Mouse (Mus musculus) CD4-positive, CD25-positive, alpha-beta regulatory T cell, adult 4 months (primary cell): ENCODE data around the gene Chrm4. TPM values are rescaled to one million over a fixed set of nuclear protein-coding genes. Genes with fewer than 3 reads are reported as not detected.

Experiments used
- ATAC-seq: one replicate; pipeline ENCODE4 v1.8.0; 2017
- polyA plus RNA-seq, 2 experiments: library from polyadenylated mRNA; unstranded; fragments of 100-300 nt; shearing (Covaris generic); gene quantifications; one replicate each; pipeline ENCODE4 v1.2.1; 2017

Gene Chrm4
- polyA plus RNA-seq = under 1 TPM in 1 of 2 experiments, not detected in 1; 0.30 TPM

DNA sequence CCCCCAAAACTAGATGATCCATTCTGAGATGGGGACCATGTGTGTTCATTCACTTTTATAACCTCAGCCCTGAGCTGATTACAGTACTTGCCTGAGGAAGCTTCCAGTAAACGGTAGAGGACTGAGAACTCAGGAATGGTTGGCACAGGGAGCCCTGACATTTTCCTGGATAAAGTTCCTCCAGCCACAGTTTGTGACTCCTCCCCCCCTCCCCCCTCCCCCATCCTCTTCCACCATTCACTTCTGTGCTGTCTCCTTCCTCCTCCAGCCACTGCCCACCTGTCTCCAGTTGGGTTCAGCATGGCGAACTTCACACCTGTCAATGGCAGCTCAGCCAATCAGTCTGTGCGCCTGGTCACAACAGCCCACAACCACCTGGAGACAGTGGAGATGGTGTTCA is at the start of gene Chrm4:
Gene Chrm4, plus strand, starts transcription at position 301 of the 400 bp plus-strand sequence.
- ATAC-seq = no peak

DNA sequence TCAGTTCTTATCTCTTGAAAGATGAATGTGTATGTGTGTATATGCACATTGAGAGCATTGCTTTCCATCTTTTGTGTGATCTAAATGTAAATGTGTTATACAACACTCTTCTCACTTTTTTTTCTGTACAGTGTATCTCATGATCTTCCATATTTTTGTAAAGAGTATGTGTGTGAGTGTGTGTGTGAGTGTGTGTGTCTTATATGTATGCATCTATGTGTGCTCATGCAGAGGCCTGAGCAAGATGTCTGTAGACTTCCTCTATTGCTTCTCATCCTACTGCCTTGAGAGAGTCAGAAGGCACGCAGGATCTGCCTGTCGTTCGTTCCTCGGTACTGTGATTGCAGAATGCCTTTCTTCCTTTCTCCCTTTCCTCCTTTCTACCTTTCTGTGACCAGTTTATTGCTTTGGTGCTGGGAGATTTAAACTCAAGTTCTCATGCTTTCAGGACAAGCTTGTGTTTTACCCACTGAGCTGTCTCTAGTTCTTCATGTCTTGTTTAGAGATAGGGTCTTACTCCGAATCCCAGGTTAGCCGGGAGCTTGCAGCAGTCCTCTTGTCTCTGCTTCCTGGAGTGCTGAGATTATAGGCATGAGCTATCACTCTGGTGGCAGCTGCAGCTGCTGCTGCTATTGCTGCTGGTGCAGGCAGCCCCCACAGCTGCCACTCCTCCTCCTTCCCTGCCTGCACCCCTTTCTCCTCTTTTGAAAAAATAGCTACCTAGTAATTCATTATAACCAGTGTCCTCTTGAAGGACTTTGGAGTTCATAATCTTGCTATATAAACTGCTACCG is 48.5 kb upstream of the Chrm4 start:
- no peak for ATAC-seq

DNA sequence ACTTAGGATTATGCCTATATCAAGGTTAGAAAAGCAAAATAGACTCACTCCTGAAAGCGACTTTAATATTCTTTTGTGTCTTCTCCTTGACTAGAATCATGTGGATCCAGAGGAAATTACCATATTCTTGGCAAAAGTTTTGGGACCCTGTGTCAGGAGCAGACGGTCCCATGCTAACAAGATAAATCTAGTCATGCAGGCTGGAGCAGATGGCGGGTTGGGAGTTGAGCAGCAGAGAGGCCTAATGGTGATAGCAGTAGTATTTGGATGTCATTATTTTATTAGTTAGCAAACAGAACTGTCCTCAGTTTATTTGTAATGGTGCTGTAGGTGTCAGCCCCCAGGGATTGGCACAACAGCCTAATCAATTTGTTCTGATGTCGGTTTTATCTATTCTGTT is 43.1 kb upstream of the Chrm4 start:
- ATAC-seq = no peak

DNA sequence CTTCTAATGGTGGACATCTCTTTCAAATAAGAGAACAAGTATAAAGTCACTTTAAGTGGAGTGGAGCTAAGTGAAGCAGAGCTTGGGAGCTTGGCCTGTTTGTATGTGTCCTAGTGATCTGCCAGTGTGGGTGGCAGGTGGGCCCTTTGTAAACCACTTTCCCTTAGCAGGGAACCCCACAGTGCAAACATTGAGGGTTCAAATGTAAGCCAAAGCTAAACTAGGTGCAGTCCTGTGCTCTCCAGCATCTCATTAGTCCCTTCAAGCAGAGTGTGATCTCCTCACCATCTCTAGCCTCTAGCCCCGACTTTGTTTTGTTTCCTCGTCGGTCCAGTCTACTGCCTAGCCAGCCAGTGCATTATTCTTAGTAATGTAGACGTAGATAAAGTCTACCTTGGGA is 42.4 kb upstream of the Chrm4 start:
- no peak for ATAC-seq

DNA sequence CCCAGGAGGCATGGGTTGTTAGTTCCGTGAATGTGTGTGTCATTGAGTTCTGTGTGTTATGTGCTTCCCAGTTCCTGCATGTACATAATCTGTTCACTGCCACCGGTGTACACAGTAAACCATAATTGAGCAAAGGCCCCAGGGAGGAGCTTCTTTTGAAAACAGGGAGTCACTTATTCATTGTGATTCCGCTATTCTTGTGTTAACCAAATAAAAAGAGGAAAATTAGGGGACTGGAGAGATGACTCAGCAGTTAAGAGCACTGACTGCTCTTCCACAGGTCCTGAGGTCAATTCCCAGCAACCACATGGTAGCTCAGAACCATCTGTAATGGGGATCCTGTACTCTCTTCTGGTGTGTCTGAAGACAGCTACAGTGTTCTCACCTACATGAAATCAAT is 32.3 kb upstream of the Chrm4 start:
- no peak for ATAC-seq

DNA sequence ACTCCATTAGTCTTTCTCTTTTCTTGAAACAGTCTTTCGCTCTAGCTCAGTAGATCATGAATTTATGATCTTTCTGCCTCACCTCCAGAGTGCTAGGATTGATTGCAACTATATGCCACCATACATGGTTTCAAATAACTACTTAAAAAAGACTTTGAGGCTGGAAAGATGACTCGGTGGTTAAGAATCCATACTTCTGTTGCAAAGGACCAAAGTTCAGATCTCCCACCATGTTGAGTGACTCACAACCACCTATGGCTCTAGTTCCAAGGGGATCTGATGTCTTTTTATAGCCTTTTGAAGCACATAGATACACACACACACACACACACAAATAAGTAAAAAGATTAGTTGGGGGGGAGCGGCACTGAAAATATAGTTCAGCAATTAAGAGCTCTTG is 31.6 kb upstream of the Chrm4 start:
- ATAC-seq = no peak

DNA sequence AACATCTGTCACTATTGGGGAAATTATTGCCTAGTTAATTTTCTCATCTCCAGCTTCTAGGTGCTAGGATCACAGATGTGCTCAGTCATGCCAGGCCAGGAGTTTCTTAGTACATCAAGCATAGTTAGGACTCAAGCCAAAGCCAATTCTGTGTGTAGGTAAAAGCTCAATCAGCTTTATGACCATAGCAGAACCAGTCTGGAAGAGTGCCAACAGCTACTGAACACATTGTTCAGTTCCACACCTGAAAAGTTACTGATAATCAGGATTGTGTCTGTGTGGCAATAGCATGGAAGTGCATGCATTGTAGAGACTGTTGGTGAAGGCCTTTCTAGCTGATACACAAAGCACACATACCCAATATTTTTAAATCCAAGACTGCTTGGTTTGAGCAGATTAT is 29.1 kb upstream of the Chrm4 start:
- no peak for ATAC-seq

DNA sequence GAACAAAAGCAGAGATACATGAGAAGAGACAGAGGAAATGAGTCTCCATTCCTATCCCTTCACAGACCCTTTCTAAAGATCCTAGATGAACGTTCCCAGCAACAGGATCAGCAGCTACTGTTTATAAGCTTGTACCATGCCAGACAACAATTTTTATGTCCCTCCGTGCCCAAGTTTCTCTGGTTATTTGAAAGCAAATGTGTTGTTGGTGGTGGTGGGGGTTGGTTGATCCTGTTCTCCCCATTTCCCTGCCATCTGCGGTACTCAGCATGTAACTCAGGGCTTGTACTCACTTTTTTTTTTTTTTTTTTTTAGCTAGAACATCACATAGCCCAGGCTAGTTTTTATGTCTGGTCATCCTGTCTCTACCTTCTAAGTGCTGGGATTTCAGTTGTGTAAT is 27.9 kb upstream of the Chrm4 start:
- no peak for ATAC-seq

DNA sequence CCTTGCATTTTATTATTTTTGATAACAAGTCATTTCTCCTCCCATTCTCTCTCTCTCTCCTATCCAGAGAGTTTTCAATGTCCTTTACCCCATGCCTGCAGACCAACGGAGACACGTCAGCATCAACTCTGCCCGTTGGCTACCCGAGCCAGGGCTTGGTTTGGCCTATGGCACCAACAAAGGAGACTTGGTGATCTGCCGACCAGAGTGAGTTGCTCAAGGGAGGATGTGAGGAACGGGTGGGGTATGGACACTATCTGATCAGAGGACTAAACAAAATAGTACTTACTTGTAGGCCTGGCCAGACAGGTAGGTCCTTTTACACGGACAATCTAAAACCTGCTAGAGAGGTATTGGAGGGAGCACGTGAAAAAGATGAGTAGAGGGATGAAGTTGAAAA is 26.6 kb upstream of the Chrm4 start:
- no peak for ATAC-seq

DNA sequence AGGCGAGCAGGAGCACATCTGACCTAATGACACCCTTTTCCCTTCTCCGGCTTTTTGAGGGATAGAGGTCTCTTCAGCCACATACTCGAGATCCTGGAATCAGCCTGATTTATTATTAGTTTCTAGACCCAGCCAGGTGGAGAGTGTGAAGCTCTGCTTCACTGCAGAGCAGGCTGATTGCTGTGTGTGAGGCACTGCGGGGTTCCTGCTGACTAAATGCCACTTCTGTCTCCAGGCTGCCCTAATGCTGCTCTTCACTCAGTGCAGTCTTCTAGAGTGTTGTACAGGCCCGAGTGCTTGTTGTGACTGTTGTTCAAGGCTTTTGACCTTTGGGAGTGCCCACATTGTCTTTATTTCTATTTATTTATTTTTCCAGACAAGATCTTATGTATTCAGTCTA is 24.7 kb upstream of the Chrm4 start:
- ATAC-seq = no peak

DNA sequence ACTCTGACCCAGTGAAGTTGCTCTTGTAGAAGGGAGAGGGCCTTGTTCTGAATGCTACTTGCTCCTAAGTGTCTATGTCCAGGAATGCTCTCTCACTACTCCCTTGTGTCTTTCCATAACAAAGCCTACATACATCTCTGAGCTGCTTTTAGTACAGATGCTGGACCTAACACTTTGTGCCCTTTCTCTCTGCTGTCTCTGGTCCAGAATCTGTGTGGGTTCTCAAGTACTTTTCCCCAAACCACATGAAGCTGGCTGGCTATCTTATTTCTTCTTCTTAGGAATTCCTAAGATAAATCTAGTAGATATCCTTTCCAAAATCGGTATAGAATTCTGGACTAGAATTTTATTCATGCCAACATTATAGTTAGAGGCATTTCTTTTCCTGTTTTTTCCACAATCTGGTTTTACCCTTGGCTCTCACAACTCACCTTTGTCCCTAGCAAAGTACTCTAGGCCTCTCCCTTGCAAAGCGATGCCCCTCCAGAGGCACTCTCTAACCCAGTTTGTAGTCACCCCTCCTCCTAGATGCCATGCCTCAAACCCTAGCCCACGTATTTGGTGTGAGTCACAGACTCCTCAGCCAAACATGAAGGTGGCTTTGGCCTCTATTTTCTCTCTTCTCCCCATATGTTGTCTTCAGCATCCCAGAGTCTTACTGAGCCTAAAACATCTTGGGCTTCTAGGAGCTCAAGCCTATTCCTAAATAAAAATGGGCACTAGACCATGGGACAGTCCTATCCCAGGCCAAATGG is 23.7 kb upstream of the Chrm4 start:
- ATAC-seq = no peak

DNA sequence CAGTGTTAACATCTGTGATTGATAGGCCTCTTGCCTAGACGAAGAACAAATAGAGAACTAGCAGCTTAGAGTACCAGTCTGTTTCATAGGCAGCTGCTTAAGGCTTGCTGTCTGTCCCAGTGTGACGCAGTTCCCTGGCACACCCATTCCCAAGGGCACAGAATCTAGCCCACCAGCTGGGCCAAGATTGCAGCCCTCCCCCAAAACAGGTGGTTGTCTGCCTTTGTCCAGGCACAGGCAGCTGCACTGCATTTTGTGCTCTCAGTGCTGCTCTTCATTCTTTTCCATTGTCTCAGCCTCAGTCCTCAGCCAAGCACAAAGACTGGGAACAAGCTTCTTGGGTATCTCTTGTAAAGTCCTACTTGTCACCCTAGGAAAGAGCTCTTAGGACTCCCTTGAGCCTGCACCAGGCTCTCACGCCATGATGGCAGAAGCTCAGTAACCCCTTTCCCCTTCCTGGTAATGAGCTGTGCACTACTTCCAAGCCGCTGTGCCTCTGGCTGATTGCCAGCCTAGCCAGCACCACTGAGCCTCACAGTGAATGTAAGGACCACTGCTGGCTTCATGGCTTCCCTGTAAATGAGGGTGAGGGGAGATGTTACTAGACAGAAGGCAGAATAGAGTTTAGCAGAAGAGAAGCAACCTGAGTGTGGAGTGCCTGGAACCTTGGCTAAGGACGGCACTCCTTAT is 22.3 kb upstream of the Chrm4 start:
- ATAC-seq = no peak

DNA sequence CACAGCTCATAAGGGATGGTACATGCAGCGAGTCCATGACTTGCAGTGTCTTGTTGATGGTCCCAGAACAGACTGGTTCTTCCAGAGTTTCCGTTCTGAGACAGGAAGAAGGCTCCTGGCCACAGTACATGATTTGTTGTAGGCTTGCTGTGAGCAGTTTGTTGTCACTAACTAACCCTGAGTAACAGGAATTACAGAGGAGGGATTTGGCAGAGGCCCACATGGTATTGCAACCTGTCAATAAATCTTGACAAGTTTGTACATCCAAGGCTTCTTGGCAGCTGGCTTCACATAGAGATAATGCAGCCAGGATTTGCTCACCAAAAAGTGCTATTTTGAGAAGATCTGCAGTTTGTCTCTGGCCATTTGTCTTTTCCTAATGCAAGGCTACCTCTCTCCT is 20.9 kb upstream of the Chrm4 start:
- ATAC-seq = no peak

DNA sequence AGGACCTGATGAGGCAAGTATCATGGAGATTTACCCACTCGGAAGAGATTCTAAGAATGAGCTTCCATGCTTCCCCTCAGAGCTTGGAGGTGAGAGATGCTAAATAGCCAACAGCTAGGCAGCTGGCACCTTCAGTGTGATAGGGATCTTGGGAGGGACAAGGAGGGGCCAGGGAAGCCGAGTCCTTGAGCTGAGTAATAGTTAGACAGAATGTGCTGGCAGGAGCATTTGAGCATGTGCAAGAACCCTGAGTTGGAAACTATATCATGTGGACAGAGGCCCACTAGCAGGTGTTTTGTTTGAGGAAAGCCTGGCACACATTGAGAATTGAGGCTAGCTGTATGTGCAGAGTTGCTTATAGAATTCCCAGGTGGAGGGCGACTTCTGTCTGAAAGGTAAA is 14.4 kb upstream of the Chrm4 start:
- no peak for ATAC-seq

DNA sequence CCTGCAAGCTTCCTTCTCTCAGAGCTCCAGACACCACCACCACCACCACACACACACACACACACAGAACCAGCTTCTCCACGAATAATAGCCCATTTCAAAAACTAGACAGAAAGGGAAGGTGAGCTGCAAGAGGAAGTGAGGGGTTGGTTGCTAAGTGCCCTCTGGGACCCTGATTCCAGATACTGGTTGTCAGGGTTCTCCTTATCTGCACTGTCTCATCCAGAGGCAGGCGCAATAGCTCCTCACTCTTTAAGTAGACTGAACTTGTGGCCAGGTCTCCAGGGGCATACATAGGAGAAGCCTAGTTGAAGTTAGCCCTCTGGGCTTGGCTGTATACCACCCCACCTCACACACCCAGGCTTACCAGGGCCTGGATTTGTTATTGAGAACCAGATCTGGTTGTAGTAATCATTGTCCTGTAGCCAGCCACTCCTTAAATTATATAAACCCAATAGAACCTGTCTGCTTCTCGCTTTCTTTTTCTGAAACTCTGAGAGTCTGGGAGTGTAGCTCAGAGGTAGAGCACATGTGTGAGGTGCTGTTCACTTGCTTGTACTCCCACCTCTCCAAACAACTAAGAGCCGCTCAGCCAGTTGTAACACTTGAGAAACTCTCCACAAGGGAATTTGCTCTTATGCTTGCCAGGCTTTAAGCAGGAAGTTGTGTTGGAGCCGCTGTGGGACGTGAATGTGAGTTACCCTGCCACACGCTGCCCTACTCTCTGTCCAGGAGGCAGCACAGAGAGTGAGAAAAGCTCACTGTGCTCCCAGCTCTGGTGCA is 13.5 kb upstream of the Chrm4 start:
- no peak for ATAC-seq

DNA sequence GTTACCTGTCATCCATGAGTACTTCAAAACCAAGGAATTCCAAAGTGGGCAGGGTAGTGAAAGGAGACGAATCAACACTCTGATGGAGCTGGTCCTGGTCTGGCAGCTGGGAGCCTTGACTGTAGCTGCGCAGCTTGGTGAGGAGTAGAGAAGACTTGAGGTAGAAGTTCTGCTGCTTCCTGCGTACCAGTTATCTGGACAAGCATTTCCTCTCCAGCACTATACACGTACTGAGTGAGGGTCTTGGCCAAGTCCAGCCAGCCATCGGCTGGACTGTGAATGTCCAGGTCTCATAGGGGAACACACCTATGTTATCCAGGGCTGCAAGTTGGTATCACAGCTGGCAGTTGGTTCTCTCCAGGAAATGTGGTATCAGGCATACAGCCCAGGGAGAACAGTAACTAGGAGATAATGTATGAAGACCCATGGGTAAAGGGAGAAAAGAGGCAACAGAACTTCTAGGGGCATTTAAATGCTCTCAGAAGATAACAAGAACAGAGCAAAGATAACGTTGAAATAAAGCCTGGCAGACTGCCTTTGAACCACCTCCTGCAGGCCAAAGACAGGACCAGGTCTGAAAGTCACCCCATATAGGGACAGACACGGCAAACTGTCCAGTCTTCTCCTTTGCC is 10.6 kb upstream of the Chrm4 start:
- no peak for ATAC-seq

DNA sequence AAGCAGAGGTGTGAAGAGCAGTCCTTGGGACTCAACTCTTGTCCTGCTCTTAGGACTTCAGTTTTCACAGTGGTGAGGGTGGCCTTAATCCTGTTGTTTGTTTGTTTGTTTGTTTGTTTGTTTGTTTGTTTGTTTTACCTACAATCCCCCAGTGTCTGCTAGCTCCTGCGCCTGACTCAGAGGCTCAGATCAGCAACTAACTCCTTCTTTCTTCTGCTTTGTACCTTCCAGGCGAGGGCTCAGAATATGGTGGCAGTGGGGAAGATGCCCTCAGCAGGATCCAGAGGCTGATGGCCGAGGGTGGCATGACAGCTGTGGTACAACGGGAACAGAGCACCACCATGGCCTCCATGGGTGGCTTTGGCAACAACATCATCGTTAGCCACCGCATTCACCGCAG is 10.0 kb upstream of the Chrm4 start:
- ATAC-seq = no peak

DNA sequence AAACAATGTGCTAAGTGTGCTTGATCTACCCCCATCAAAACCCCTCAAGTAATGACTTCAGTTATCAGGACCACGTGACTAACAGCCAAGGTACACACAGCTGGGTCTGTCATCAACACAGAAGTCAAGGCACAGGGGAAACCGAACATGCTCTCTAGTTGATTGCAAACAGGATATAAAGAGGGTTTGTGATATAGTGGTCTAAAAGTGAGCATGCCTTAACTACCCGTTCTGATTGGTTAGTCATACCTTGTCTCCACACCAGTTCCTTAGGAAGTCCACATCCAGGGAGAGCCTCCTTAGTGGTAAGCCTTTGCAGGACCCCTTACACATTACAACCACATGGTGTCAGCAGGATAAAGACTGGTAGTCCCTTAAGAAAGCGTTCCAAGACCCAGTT is 6.9 kb upstream of the Chrm4 start:
- ATAC-seq = no peak

DNA sequence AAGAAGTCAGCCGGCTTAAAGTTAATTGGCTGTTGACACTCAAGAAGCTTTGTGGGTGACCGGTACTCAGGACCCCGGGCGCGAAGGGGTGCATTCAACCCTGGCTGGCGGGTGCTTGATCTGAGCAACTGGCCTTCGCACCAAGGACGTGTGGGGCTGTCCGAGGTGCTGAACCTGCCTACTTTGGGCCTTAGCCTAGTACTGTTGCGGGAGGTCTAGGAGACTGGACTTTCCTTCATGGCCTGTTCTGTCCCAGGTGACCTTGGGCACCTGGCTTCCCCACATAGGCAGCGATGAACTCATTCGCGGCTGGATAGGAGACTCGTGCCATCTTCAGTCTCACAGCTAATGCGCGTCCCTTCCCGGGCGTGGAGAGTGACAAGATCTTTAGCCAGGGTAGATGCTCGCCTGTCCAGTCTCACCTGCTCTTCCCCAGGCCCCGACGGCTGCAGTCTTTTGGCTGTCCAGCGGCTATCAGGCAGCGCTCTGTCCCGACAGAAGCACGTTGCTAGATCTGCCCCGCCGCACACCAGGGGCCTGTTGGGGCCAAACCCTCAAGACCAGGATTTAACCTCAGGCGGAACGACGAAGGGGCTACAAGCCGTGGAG is 5.8 kb upstream of the Chrm4 start:
- peak; percentile 16 for ATAC-seq

DNA sequence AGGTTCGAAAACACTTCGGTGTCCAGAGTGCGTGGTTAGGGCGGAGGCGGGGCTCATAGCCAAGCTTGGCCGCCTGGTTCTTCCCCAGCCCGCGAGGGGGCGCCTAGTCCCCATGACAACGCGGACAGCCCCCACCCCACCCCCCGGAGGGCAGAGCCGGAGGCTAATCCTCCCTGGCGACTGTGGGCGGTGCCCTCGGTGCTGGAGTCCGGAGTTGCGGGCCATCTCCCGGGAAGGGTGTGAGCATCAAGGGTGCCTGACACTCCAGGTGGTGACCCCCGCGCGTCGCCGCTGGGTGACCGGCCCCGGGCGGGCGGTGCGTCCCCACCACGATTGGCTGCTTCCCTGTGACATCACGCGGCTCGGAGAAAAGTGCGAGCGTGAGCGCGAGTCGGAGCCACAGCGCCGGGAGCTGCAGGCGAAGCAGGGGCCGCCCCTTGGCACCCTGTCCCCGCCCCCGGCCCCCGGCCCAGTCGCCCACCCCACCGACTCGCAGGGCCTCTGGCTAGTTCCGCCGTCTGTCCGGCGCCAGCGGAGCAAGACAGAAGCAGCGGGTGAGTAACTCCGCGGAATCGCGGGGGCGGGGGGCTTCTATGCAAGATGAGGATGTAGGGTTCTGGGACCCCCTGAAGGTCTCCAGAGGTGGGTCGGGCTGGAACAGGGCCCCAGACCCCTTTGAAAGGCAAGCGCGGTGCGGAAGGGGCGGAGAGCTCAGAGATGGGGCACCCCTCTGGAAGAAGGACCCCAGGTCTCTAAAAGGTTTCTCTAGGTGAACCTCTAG is 5.1 kb upstream of the Chrm4 start:
- ATAC-seq = peak; percentile 36
